Mouse (Mus musculus) lung, embryonic 15.5 days (tissue): ENCODE data around the gene Svopl. TPM values are rescaled to one million over a fixed set of nuclear protein-coding genes. Genes with fewer than 3 reads are reported as not detected.

Experiments
- ATAC-seq: fragments of 200-750 bp; cut with Nextera tagmentation; 2 replicates; pipeline ENCODE4 v1.8.0; 2017; ENCODE audit warnings: moderate number of reproducible peaks, borderline replicate concordance; ENCODE audit not compliant: low FRiP score, low TSS enrichment; ENCODE audit errors: extremely low read depth
- H3K27ac ChIP-seq: fragments of 300-500 bp; sonication (generic); 2 replicates; pipeline ENCODE4 v1.5.1; 2015; ENCODE audit warnings: moderate library complexity, mild to moderate bottlenecking, inconsistent platforms
- H3K27me3 ChIP-seq: fragments of 300-500 bp; sonication (generic); 2 replicates; pipeline ENCODE4 v1.6.1; 2015; ENCODE audit warnings: inconsistent platforms
- H3K36me3 ChIP-seq: fragments of 300-500 bp; sonication (generic); 2 replicates; pipeline ENCODE4 v1.6.1; 2015; ENCODE audit warnings: inconsistent platforms
- H3K4me1 ChIP-seq: fragments of 300-500 bp; sonication (generic); 2 replicates; pipeline ENCODE4 v1.6.1; 2015; ENCODE audit warnings: inconsistent platforms
- H3K4me2 ChIP-seq: fragments of 300-500 bp; sonication (generic); 2 replicates; pipeline ENCODE4 v1.6.1; 2015; ENCODE audit warnings: inconsistent platforms, mild to moderate bottlenecking, moderate library complexity
- H3K4me3 ChIP-seq: fragments of 300-500 bp; sonication (generic); 2 replicates; pipeline ENCODE4 v1.5.1; 2015; ENCODE audit warnings: mild to moderate bottlenecking, inconsistent platforms
- H3K9ac ChIP-seq: fragments of 300-500 bp; sonication (generic); 2 replicates; pipeline ENCODE4 v1.6.1; 2015; ENCODE audit warnings: inconsistent platforms
- H3K9me3 ChIP-seq: fragments of 300-500 bp; sonication (generic); 2 replicates; pipeline ENCODE4 v1.6.1; 2016; ENCODE audit warnings: inconsistent platforms
- WGBS: fragments of 180-500 bp; shearing (Covaris S2); methylation state at CpG from one replicate; pipeline ENCODE4 v1.1.7; 2015; 5-methylcytosine and 5-hydroxymethylcytosine counted together
- polyA plus RNA-seq: library from polyadenylated mRNA; unstranded; fragments of >200 nt; fragmentation: Nextera tagmentation; extraction: Ambion mirVana; gene quantifications from 2 replicates; pipeline ENCODE4 v1.2.1, GENCODE M21; 2015

Gene Svopl
- polyA plus RNA-seq, 1 experiment from 2014 or later, result 1.3 TPM

GRCm38 (mm10) chr6:38065122-38065500 is 18.3 kb upstream of the Svopl start:
- H3K4me2 ChIP-seq, result no peak overlapping the region
- no peaks in the 10 kb centered on the region for H3K4me1 ChIP-seq
- H3K9me3 ChIP-seq, result no peaks in the 10 kb centered on the region
- ATAC-seq, result no peak
- no peaks in the 10 kb centered on the region for H3K27me3 ChIP-seq
- WGBS, result 70% methylated on average over 3 of the region's 3 CpGs
- H3K9ac ChIP-seq, result no peak overlapping the region
- H3K36me3 ChIP-seq, result no peaks in the 10 kb centered on the region
- H3K4me3 ChIP-seq, result no peak overlapping the region
- H3K27ac ChIP-seq, result no peak overlapping the region

GRCm38 (mm10) chr6:38064621-38065020 is 17.8 kb upstream of the Svopl start:
- Histone ChIP-seq H3K4me3 (no peak overlapping the region), H3K27ac (no peak overlapping the region), H3K9ac (no peak overlapping the region), H3K36me3 (no peaks in the 10 kb centered on the region), H3K4me1 (no peaks in the 10 kb centered on the region), H3K4me2 (no peak overlapping the region), H3K9me3 (no peaks in the 10 kb centered on the region), H3K27me3 (no peaks in the 10 kb centered on the region)
- 74% methylated on average over 2 of the region's 2 CpGs for WGBS
- ATAC-seq, result no peak

GRCm38 (mm10) chr6:38058805-38059204 is 12.0 kb upstream of the Svopl start:
- Histone ChIP-seq H3K27ac (no peak overlapping the region), H3K4me1 (no peaks in the 10 kb centered on the region), H3K9me3 (no peaks in the 10 kb centered on the region), H3K4me2 (no peak overlapping the region), H3K36me3 (no peaks in the 10 kb centered on the region), H3K4me3 (no peak overlapping the region), H3K27me3 (no peaks in the 10 kb centered on the region), H3K9ac (no peak overlapping the region)
- ATAC-seq, result no peak
- WGBS, result 61% methylated on average over 5 of the region's 5 CpGs

- WGBS, result 72% methylated on average over 15 of the region's 15 CpGs
- ATAC-seq, result no peak
Observed at GRCm38 (mm10) chr6:38055471-38056330, 8.9 kb upstream of the Svopl start.

GRCm38 (mm10) chr6:38049601-38050000 is 2.8 kb upstream of the Svopl start:
- 71% methylated on average over 6 of the region's 6 CpGs for WGBS
- H3K27ac ChIP-seq, result no peak overlapping the region
- ATAC-seq, result no peak

More at GRCm38 (mm10) chr6:38055471-38056330, 8.9 kb upstream of the Svopl start:
- Histone ChIP-seq H3K27ac (no peak overlapping the region), H3K4me3 (no peak overlapping the region), H3K9ac (no peak overlapping the region), H3K4me2 (no peak overlapping the region), H3K4me1 (no peaks in the 10 kb centered on the region), H3K36me3 (no peaks in the 10 kb centered on the region), H3K27me3 (no peaks in the 10 kb centered on the region), H3K9me3 (no peaks in the 10 kb centered on the region)

GRCm38 (mm10) chr6:38048800-38049561 is 2.2 kb upstream of the Svopl start:
- Histone ChIP-seq H3K27me3 (no peaks in the 10 kb centered on the region), H3K9me3 (no peaks in the 10 kb centered on the region), H3K9ac (no peak overlapping the region), H3K36me3 (no peaks in the 10 kb centered on the region), H3K27ac (peak overlapping the region; percentile 48; the same call in 1 of the 2 replicates), H3K4me3 (no peak overlapping the region), H3K4me1 (peaks cover 6% of the 10 kb centered on the region), H3K4me2 (no peak overlapping the region)
- peak; percentile 65; the same call in 1 of the 2 replicates for ATAC-seq
- 28% methylated on average over 6 of the region's 6 CpGs for WGBS

More at GRCm38 (mm10) chr6:38049601-38050000, 2.8 kb upstream of the Svopl start:
- Histone ChIP-seq H3K4me3 (no peak overlapping the region), H3K4me2 (no peak overlapping the region), H3K36me3 (no peaks in the 10 kb centered on the region), H3K4me1 (peaks cover 6% of the 10 kb centered on the region), H3K9ac (no peak overlapping the region), H3K9me3 (no peaks in the 10 kb centered on the region), H3K27me3 (no peaks in the 10 kb centered on the region)

GRCm38 (mm10) chr6:38048003-38048402 is 1.2 kb upstream of the Svopl start:
- no peaks in the 10 kb centered on the region for H3K27me3 ChIP-seq
- H3K9ac ChIP-seq, result no peak overlapping the region
- ATAC-seq, result no peak
- no peak overlapping the region for H3K4me3 ChIP-seq
- H3K36me3 ChIP-seq, result no peaks in the 10 kb centered on the region
- H3K9me3 ChIP-seq, result no peaks in the 10 kb centered on the region
- H3K27ac ChIP-seq, result no peak overlapping the region
- H3K4me1 ChIP-seq, result peaks cover 6% of the 10 kb centered on the region
- WGBS, result 82% methylated on average over 4 of the region's 4 CpGs
- no peak overlapping the region for H3K4me2 ChIP-seq

- H3K36me3 ChIP-seq, result no peaks in the 10 kb centered on the region
- H3K4me3 ChIP-seq, result no peak overlapping the region
- no peak overlapping the region for H3K4me2 ChIP-seq
- WGBS, result 57% methylated on average over 5 of the region's 5 CpGs
- no peak overlapping the region for H3K9ac ChIP-seq
- peaks cover 19% of the 10 kb centered on the region for H3K4me1 ChIP-seq
- no peaks in the 10 kb centered on the region for H3K9me3 ChIP-seq
- no peak for ATAC-seq
- H3K27ac ChIP-seq, result peak overlapping the region; percentile 71
- H3K27me3 ChIP-seq, result no peaks in the 10 kb centered on the region
Observed at GRCm38 (mm10) chr6:38032801-38033566, 13.8 kb downstream of the Svopl start.

- Histone ChIP-seq H3K27me3 (no peaks in the 10 kb centered on the region), H3K9ac (no peak overlapping the region), H3K4me3 (no peak overlapping the region), H3K27ac (peak overlapping the region; percentile 71), H3K36me3 (no peaks in the 10 kb centered on the region), H3K4me1 (peaks cover 19% of the 10 kb centered on the region), H3K9me3 (no peaks in the 10 kb centered on the region), H3K4me2 (no peak overlapping the region)
- peak; percentile 53; the same call in 1 of the 2 replicates for ATAC-seq
- WGBS, result 27% methylated on average over 7 of the region's 7 CpGs
Observed at GRCm38 (mm10) chr6:38031924-38032540, 14.8 kb downstream of the Svopl start.

- H3K9ac ChIP-seq, result no peak overlapping the region
Observed at GRCm38 (mm10) chr6:38028205-38028604, 18.6 kb downstream of the Svopl start.

GRCm38 (mm10) chr6:38027771-38028170 is 19.0 kb downstream of the Svopl start:
- Histone ChIP-seq H3K36me3 (no peaks in the 10 kb centered on the region), H3K9me3 (no peaks in the 10 kb centered on the region), H3K27me3 (no peaks in the 10 kb centered on the region), H3K9ac (no peak overlapping the region), H3K27ac (peak overlapping the region; percentile 2; the same call in 1 of the 2 replicates), H3K4me3 (no peak overlapping the region), H3K4me1 (peaks cover 23% of the 10 kb centered on the region), H3K4me2 (no peak overlapping the region)
- 43% methylated on average over 1 of the region's 1 CpGs for WGBS
- ATAC-seq, result no peak

More at GRCm38 (mm10) chr6:38028205-38028604, 18.6 kb downstream of the Svopl start:
- no peaks in the 10 kb centered on the region for H3K9me3 ChIP-seq
- no peaks in the 10 kb centered on the region for H3K36me3 ChIP-seq
- 0 out of 2 replicates have a peak overlapping the region, but pooled peaks have one; percentile 2 for H3K27ac ChIP-seq
- no peaks in the 10 kb centered on the region for H3K27me3 ChIP-seq
- H3K4me2 ChIP-seq, result no peak overlapping the region
- peaks cover 20% of the 10 kb centered on the region for H3K4me1 ChIP-seq
- no peak overlapping the region for H3K4me3 ChIP-seq
- 31% methylated on average over 2 of the region's 2 CpGs for WGBS
- ATAC-seq, result no peak
